Mouse (Mus musculus) adrenal gland, postnatal 0 days (tissue): ENCODE measurements around the gene Lamp3. TPM values are rescaled to one million over a fixed set of nuclear protein-coding genes. Genes with fewer than 3 reads are reported as not detected.

Experiments
- polyA plus RNA-seq: library from polyadenylated mRNA; unstranded; fragments of >200 nt; fragmentation: Nextera tagmentation; extraction: Ambion mirVana; gene quantifications from 2 replicates; pipeline ENCODE4 v1.2.1, GENCODE M21; 2015

Gene Lamp3
- 0.03 and 0.23 TPM in 2 replicates for polyA plus RNA-seq

GRCm38 (mm10) chr16:19706216-19706615, at the start of gene Lamp3:
TSS of gene Lamp3 (minus strand) at chr16:19706375.

GRCm38 (mm10) chr16:19629816-19630215, 76.4 kb downstream of the Lamp3 start, which contains the start of gene Olfr171:
TSS of gene Olfr171 (minus strand) at chr16:19629916.

GRCm38 (mm10) chr16:19611782-19612181, 94.4 kb downstream of the Lamp3 start, which contains the start of gene Olfr170:
TSS of gene Olfr170 (minus strand) at chr16:19611882.

Other genes starting within 250 kb of the Lamp3 start
- gene Olfr166, start 222.7 kb downstream of the Lamp3 start, polyA plus RNA-seq, result not detected in 2 replicates
- gene Olfr167, start 184.1 kb downstream of the Lamp3 start, polyA plus RNA-seq, result not detected in 2 replicates
- not detected in 2 replicates for gene Olfr168, start 170.8 kb downstream of the Lamp3 start, polyA plus RNA-seq
- not detected in 2 replicates for gene Olfr169, start 134.6 kb downstream of the Lamp3 start, polyA plus RNA-seq
- not detected in 2 replicates for gene Olfr170, start 94.5 kb downstream of the Lamp3 start, polyA plus RNA-seq
- gene Olfr171, start 76.5 kb downstream of the Lamp3 start, polyA plus RNA-seq, result not detected in 2 replicates
- gene B3gnt5, start 53.8 kb upstream of the Lamp3 start, polyA plus RNA-seq, result 1.6 and 3.0 TPM in 2 replicates